Mouse (Mus musculus) lung, postnatal 25 days (tissue): Measurements from ENCODE around the gene Pum1.
A peak's percentile ranks its signal among the peaks of the same experiment; 100 is the strongest.
"Not testable (repeated sequence)": the region's sequence is repeated elsewhere in the genome, so short reads cannot be mapped to it uniquely, and the experiment has no call there.

Experiments
- DNase-seq: peaks from one replicate; pipeline ENCODE4 v3.0.0; 2022; ENCODE audit warnings: low spot score

Pum1 gene

DNA sequence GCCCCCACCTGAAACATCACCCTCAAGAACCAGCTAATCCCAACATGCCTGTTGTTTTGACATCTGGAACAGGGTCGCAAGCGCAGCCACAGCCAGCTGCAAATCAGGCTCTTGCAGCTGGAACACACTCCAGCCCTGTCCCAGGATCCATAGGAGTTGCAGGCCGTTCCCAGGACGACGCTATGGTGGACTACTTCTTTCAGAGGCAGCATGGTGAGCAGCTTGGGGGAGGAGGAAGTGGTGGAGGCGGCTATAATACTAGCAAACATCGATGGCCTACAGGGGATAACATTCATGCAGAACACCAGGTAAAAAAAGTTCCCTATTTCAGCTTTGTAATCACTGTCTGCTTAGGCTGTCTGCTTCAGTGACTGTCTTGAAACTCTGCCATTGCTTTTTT, 5.9 kb downstream of the Pum1 start:
- peak; percentile 14 for DNase-seq

DNA sequence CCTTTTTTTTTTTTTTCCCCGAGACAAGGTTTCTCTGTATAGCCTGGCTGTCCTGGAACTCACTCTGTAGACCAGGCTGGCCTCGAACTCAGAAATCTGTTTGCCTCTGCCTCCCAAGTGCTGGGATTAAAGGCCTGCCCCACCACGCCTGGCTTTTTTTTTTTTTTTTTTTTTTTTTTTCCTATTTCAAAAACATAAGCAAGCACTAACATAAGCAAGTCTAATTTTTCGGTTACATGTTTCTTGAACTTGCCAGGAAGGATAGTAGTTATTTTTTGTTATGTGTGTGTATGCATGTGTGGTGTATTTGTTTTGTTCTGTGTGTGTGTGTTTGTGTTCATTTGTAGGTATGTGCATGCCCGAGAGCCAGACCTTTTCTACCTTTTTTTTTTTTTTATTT, 6.9 kb downstream of the Pum1 start:
- DNase-seq: not testable (repeated sequence)

DNA sequence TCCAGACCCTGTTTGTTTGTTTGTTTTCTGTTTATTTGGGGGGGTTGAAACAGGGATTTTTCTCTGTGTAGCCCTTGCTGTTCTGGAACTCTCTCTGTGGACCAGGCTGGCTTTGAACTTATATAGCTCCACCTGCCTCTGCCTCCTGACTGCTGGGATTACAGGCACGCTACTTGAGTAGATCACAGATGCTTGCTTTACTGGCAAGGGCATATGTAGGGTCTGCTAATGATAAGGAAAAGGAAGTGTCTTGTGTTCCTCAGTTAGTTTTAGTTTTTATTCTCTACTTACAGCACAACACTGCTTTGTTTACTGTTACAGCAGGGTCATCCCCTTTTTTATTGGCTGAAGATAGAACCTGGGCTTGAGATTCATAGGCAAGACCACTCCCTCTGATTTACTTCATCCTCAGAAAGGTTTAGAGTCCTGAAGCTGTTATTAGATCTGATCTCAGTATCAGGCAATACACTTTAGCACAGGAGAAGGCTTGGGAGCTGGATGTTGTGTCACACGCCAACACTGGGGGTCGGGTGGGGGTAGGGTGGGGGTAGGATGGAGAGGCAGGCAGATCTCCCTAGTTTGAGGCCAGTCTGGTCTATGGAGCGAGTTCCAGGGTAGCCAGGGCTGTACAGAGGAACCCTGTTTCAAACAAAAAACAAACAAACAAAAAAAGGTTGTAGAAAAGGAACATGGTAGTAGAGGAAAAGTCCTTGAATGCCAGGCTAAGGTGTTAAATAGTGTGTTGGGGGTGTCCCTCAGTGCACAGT, 8.1 kb downstream of the Pum1 start:
- DNase-seq: no peak

DNA sequence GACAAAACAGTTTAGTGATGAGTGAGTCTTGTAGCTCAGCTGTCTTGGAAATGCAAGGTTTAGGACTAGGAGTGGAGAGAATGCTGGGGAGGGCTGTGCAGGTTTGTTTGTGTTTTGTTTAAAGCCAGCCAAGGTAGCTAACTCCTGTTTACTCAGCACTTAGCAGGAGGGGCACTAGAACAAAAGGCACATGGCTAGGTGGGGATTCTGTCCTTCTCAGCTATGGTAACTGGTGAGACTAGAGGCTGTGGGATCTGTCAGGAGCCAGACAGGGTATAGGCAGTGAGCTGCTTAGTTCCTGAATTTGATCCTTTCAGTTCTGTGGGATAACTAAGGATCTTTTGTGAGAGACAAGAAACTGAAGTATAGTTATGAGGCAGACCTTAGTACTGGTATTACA, 9.0 kb downstream of the Pum1 start:
- peak; percentile 56 for DNase-seq

DNA sequence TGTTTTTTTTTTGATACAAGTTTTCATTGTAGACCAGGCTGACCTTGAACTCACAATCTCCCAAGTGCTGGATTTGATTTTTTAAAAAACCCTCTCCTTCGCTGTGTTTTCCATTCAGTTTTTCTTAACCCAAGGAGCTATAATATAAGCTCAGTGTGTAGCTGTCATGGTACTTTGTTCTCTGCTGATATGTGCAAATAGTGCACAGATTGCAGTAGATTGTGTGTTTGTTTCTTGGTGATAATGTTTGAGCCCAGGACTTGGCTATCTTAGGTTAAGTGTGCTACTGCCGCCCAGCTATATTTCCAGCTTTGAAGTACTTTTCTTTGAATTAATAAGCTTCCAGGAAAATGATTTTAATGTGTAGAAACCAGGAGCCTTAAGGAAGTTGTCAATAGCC, 13.6 kb downstream of the Pum1 start:
- DNase-seq: no peak

DNA sequence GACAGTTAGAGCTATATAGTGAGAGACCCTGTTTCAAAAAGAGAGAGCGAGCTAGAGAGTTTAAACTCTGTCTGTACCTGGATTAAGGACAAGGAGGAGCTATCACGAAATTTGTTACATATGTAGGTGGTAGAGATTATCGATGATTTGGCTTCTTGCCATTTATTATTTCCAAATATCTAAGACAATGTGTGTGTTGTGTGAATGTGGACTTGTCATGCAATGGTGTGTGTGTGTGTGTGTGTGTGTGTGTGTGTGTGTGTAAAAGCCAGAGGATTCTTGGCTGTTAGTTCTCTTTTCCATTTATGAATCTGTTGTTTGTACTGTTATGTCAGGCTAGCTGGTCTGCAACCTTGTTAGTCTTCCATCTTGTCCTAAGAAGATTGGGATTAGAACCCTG, 15.0 kb downstream of the Pum1 start:
- DNase-seq: no peak

DNA sequence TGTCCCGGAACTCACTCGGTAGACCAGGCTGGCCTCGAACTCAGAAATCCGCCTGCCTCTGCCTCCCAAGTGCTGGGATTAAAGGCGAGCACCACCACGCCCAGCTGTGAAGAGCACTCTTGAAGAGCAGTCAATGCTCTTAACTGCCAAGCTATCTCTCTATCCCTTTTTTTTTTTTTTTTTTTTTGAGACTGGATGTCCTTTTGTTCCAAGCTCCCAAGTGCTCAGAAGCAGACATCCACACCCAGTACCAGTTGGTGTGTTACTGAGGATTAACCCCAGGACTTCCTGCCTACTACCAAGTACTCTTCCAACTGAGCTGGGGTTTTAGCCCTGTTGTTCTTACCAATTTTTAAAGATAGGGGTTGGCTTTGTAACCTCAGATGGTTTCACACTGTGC, 17.6 kb downstream of the Pum1 start:
- no peak for DNase-seq

DNA sequence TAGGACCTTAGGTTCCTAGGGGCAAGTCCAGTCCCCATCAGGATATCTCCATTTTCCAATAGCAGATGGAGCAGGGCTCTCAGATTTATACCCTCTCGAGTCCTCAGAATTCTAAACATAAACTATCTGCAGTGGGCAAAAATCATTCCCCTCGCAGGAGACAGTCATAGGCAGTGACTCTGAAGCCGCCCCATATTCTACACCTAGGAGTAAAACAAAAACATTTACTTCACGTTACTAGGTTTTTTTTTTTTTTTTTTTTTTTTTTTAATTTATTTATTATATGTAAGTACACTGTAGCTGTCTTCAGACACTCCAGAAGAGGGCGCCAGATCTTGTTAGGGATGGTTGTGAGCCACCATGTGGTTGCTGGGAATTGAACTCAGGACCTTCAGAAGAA, 19.9 kb downstream of the Pum1 start:
- not testable (repeated sequence) for DNase-seq

DNA sequence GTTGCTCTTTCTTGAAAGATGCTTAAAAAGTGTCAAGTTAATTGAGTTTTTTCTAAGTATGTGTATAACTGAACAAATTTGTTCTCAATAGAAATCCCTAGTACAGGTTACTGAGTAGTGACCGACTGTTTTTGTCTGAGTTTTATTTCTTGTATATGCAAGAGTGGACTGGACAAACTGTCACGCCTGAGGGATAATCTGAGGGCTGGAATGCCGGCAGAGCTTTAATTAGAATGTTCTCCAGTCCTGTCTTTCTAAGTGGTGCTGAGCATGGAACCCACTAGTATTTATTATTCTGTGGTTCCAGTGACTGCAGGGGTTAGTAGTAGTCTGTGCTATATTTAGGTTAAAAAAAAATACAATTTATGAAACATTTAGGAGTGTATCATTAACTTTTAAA, 30.8 kb downstream of the Pum1 start:
- no peak for DNase-seq

DNA sequence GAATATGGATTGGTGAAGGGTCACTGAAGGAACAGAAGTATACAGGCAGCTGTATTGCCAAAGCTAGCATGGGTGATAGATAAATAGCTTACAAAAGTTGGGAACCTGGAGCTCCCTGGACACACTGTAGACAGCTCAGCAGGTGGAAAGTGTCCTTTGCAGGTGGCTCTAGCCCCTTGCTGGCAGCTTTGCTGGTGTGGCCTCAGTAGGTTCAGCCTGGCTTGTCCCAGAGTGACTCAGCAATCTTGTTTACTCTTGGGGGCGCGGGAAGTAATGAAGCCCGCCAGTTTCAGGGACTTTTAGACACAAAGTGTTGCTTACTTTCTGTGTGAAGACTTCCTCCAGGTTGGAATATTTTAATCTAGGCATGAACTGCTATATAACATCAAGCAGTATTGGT, 31.9 kb downstream of the Pum1 start:
- DNase-seq: no peak

DNA sequence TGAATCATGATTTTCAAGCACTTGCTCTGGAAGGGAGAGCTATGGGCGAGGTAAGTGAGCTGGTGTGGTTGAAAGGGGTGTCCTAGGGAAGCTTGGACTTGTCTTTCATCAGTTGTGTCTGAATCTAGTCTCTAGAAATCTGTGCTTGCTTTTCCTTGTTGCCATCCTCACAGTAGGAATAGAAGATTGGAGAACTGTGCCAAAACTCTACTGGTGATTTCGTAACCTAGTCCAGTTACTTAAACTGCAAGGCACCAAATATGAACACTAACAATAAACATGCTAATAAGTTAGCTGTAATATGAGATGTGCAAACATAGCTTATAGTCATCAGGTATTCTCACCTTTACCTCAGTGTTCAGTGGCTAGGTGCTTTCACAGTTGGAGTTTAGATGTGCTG, 37.9 kb downstream of the Pum1 start:
- DNase-seq: peak; percentile 49

DNA sequence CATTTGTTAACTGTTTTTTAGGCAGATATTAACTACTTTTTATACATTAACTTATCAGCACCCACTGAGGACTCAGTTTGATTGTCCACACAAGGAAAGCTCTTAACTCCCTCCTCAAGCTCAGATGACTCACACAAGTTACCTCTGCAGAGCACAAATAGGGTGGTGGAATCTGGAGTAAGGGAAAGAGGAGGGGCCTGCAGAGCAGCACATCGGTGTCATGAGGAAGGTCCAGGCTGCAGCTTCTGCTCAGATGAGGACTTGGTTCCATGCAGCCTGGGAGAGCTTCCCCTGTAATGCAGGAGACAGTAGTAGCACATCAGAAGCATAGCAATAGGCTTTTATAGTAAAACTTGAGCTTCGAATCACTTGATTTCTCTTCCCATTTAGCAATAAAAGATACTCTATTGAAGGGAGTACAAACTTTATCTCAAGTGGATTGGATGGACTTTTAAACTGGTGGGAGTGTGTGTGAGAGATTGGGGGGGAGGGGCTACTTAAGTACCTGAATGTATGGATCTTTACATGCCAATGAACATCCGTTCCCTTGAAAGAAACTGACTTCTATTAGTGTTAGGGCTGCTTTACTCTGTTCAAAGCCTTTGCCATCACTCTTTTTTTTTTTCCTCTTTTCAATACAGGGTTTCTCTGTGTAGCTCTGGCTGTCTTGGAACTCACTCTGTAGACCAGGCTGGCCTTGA, 39.9 kb downstream of the Pum1 start:
- peak; percentile 41 for DNase-seq

DNA sequence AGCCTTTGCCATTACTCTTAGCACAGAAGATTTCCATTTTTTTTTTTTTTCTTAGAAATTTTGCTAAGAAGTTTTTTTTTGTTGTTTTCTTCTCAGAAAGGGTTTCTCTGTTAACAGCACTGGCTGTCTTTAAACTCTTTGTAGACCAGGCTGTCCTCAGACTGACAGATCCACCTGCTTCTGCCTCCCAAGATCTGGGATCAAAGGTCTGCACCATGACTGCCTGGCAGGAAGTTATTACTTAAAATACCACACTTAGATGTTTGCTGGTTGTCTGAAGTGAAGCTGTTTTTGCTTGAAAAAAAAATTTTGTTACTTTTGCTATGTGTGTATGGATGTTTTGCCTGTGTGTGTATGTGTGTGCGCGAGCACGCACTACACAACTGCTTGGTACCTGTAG, 40.5 kb downstream of the Pum1 start:
- DNase-seq: no peak

DNA sequence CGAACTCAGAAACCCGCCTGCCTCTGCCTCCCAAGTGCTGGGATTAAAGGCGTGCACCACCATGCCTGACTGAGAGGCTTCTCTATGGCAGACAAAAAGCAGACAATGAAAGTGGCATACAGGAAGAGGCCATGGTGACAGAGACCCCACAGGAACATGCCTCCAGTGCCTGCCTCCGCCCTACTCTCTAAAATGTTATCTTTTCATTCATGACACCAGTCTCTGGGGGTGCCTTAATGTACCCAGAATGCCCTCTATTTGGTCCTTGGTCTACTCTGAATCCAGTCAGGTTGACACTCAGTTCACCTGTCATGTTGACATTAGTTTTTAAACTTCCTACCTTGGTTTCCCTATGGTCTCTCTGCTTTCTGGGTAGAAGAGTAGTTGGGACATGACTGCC, 41.5 kb downstream of the Pum1 start:
- no peak for DNase-seq

DNA sequence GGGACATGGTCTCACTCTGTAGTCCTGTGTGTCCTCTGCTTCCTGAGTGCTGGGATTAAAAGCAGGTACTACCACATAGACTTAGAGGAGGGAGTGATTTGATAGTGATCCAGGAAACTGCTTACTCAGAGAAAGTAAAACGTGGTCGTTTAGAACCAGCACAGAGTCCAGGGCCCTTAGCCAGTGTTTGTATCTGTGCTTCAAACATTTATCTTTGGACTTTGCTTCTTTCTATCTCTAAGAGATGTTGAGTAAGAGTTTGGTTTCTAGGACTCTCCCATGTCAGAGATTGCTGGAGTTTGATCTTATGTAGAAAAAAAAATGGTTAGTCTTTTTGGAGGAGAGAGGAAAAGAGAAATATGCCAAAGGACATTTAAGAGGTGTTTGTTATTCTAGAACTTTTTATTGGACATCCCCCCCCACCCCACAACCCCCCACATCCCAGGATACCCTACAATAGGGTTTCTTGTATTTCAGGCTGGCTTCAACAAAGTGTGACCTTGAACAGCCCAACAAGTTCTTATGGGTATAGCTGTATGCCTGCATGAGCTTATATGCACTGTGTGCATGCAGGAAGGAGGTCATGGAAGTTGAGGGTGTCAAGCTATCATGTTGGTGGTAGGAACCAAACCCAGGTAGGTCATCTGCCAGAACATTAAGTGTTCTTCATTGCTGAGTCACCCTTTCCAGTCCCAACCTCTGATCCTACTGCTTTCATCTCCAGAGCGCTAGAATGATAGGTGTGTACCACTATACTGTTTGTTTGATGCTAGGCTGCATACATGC, 43.3 kb downstream of the Pum1 start:
- no peak for DNase-seq

DNA sequence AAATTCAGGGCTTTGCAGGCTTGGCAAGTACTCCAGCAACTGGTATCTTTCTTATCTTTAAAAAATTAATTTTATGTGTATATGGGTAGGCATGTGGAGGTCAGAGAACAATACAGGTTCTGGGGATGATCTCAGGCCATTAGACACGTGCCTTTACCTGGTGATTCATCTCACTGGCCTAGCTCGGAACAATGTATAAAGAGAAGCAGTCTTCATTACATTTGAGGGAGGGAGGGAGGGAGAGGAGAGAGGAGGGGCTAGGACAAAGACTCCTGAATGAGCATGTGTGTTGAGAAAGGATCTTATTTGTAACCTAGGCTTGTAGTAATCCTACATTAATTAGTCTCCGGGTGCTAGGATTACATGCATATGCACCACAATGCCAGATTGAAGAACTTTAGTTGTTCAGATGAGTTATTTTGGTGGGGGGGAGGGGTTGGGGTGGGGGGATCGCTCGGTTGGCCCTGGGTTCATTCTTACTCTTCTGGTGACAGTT, 48.3 kb downstream of the Pum1 start:
- no peak for DNase-seq

DNA sequence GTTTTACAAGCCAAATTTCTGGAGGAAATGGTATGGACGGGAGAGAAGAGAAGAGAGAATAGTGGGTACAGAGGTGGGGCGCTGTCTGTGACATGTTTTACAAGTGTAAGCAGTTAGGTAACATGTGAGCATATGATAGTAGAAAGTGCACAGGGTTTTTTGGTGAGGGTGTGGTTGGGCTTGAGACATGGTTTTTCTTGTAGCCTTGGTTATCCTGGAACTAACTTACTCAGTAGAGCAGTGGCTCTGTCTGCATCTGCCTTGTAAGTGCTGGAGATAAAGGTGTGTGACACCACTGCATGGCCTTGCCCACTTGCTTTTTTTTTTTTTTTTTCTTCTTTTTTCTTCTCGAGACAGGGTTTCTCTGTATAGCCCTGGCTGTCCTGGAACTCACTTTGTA, 49.2 kb downstream of the Pum1 start:
- DNase-seq: no peak

DNA sequence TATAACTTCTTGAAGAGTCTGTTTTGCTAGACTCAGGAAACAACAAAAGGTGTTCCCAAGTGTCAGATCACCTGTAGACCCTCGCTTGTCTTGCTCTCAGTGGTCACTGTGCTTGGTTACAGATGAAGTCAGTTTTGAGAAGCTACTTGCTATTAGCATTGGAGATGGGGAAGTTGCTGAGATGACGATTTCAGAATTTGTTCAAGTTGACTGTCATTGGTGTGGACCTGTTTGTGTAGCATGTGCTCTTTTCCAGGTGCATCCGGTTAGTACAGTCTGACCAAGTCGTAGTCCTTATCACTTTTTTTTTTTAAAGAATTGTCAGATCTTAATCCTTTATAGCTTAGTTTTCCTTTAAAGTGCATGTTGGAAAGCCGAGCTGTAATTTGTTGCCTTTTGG, 50.3 kb downstream of the Pum1 start:
- DNase-seq: no peak

DNA sequence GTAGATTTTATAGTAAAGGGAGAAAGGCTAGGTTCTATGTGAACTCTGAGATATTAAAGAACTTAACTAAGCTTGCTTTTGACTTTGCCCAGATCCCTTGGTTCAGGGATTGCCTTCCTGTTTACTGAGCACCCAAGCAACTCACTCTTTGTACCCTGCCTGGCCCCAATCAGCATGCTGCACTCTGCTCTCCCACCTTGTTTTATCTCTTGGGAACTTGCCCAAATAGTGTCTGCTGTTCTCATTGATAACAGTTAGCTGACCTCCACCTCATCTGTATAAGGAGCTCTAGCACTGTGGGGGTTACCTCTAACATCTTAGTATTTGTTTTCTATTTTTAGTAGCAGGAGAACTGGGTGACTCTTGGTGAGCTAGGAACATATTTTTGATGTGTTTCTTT, 52.0 kb downstream of the Pum1 start:
- no peak for DNase-seq

DNA sequence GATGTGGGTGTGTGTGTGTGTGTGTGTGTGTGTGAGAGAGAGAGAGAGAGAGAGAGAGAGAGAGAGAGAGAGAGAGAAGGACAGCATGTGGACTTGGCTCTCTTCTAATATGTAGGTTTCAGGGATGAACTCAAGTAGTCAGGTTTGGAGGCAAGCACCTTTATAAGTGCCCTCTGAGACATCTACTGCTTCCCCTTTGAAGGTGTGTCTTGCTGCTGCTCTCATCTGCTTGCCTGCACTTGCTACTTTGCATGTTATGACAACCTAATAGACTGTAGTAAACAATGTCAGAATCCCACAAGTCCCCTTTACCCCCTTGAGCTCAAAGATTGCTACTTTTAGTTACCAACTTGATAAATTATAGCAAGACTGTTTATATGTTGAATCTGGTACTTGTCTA, 52.5 kb downstream of the Pum1 start:
- DNase-seq: no peak

DNA sequence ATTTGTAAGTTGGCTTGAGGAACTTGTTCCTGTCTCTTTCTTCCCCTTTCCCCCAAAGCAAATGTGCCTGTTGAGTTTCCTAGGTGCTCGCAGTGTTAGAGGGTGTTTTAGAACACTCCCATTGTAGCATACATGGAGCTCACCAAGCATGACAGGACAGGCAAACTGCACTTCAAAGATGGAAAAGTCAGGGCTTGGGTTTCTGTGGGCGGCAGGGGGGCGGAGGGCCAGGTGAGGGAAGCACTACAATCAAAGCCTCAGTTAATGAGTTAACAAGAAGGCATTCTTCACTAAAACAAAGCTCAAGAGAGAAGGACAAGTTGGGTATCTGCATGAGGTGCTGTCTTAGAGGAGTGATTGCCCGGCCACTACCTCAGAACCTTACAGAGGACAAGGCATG, 56.2 kb downstream of the Pum1 start:
- DNase-seq: no peak

DNA sequence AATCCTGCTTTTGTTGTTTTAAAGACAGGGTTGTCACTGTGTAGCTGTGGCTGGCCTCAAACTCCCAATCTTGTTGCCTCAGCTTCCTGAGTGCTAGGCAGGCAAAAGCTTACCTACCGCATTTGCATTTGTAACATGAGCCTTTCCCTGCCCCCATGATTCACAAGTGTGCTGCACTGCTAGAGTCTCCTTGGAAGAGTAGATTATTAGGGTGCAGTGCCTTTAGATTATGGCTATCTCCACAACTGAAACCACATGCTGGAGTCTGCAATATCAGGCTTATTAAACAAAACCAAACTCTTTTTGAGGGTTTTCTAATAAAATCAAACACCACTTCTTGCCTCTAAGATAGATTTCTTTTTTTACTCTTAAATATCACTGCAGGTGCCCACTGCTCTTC, 59.5 kb downstream of the Pum1 start:
- DNase-seq: no peak

DNA sequence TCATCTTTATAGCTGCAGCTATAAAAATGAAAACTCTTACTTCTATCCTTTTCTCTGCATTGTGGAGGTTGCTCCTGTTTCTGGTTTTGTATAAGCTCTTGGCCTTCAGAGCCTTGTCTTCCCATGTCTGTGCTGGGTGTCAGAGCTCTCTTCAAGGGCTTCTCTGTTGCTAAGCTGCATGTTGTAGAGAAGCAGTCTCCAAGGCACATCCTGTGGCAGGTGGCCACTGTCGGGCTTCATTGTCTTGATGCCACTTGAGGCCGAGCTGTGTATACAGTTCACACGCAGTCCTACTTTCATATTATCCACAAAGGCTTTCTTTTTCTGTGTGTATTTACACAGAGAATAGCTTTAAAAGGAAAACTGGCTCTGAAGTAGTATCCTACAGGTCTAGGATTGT, 63.0 kb downstream of the Pum1 start:
- DNase-seq: no peak
